Mouse (Mus musculus) E14TG2a.4 (cell line): ENCODE measurements around the gene Sbk1.
"Not testable (repeated sequence)": the region's sequence is repeated elsewhere in the genome, so short reads cannot be mapped to it uniquely, and the experiment has no call there.

Experiments used
- H3K27me3 ChIP-seq: 2 replicates; pipeline ENCODE4 v1.6.1; 2014; ENCODE audit warnings: low read length, control low read depth; ENCODE audit not compliant: insufficient read depth
- H3K36me3 ChIP-seq: 2 replicates; pipeline ENCODE4 v1.6.1; 2014; ENCODE audit warnings: low read length, control low read depth; ENCODE audit not compliant: insufficient read depth
- H3K4me1 ChIP-seq: replicated peaks from 2 replicates; pipeline ENCODE4 v1.6.1; 2014; ENCODE audit warnings: low read depth, low read length, control low read depth
- H3K4me3 ChIP-seq: replicated peaks from 2 replicates; pipeline ENCODE4 v1.5.1; 2014; ENCODE audit warnings: mild to moderate bottlenecking, low read length
- H3K9me3 ChIP-seq: 2 replicates; pipeline ENCODE4 v1.6.1; 2014; ENCODE audit warnings: low read length, control low read depth
- CTCF ChIP-seq: conservative IDR thresholded peaks from 2 replicates; pipeline ENCODE4 v1.5.1; 2014; ENCODE audit warnings: low read length
- NANOG ChIP-seq: IDR thresholded peaks from 2 replicates; pipeline ENCODE4 v1.6.1; 2014; ENCODE audit warnings: borderline replicate concordance, low read length, mixed read lengths
- POU5F1 ChIP-seq: IDR thresholded peaks from 2 replicates; pipeline ENCODE4 v1.6.1; 2014; ENCODE audit warnings: low read length, borderline replicate concordance

The Sbk1 gene

DNA sequence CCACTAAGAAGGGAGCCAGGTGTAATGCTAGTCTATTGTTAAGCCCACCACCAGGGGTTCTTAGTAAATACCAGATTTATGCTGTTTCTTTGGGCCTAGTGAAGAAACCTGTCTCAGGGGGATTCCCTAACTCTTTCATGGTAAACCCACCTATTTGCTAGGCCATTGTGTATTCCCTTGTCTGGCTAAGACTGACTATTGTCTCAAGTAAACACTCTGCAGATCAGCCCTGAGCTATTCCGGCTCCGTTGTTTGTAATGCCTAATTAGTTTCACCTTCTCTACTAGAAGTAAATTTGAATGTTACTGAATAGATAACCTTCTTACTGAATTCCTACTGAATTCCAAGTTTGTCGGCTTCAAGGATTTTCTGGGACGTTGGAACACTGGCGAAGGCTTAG is 29.4 kb downstream of the Sbk1 start:
- not testable (repeated sequence) for H3K4me3 ChIP-seq, H3K9me3 ChIP-seq, H3K27me3 ChIP-seq, H3K36me3 ChIP-seq
- peaks cover 40% of the 10 kb centered on the region for H3K4me1 ChIP-seq
- peak; percentile 70; the same call in 1 of the 2 replicates for TF ChIP-seq NANOG

DNA sequence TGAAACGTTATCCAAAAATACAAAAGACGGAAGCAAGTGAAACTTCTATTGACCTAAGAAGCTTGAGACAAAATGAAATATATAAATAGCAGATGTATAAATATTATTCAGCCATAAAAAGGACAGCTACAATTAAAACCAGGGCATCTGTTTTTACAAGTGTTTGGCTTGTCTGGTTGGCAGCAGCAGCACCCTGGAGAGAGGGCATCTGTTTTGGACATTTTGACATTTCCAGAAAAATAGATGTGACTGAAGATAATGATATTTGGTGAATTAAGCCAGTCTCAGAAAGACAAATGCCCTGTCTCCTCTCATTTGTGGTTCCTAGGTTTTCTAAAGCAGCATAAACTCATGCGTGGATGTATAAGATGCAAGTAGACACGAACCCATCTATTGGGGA is 39.4 kb downstream of the Sbk1 start:
- H3K9me3 ChIP-seq: no peaks in the 10 kb centered on the region
- no peak overlapping the region for H3K4me3 ChIP-seq
- peaks cover 3% of the 10 kb centered on the region; the same call in 1 of the 2 replicates for H3K36me3 ChIP-seq
- peaks cover 15% of the 10 kb centered on the region for H3K4me1 ChIP-seq
- no peak for TF ChIP-seq CTCF
- TF ChIP-seq POU5F1: no peak
- TF ChIP-seq NANOG: no peak
- peaks cover 3% of the 10 kb centered on the region; the same call in 1 of the 2 replicates for H3K27me3 ChIP-seq

GRCm38 (mm10) chr7:126313309-126313708 is 40.9 kb downstream of the Sbk1 start:
- Histone ChIP-seq H3K27me3 (peaks cover 3% of the 10 kb centered on the region; the same call in 1 of the 2 replicates), H3K36me3 (peaks cover 3% of the 10 kb centered on the region; the same call in 1 of the 2 replicates), H3K4me1 (peaks cover 15% of the 10 kb centered on the region), H3K9me3 (no peaks in the 10 kb centered on the region), H3K4me3 (no peak overlapping the region)
- TF ChIP-seq NANOG (no peak), POU5F1 (no peak), CTCF (no peak)

GRCm38 (mm10) chr7:126314273-126314672 is 41.9 kb downstream of the Sbk1 start:
- Histone ChIP-seq H3K27me3 (peaks cover under 1% of the 10 kb centered on the region; the same call in 1 of the 2 replicates), H3K4me1 (peaks cover 15% of the 10 kb centered on the region), H3K4me3 (no peak overlapping the region), H3K36me3 (peaks cover 9% of the 10 kb centered on the region), H3K9me3 (no peaks in the 10 kb centered on the region)
- no peak for TF ChIP-seq NANOG
- no peak for TF ChIP-seq CTCF
- no peak for TF ChIP-seq POU5F1

- peaks cover 46% of the 10 kb centered on the region for H3K4me1 ChIP-seq
- H3K36me3 ChIP-seq: peaks cover 37% of the 10 kb centered on the region
- H3K9me3 ChIP-seq: no peaks in the 10 kb centered on the region
- peak overlapping the region; percentile 74 for H3K4me3 ChIP-seq
- TF ChIP-seq POU5F1 (no peak), NANOG (no peak), CTCF (peak; percentile 84)
- H3K27me3 ChIP-seq: no peaks in the 10 kb centered on the region
These were observed 51.3 kb downstream of the Sbk1 start for GRCm38 (mm10) chr7:126323729-126324128.

GRCm38 (mm10) chr7:126324791-126325190 is 52.4 kb downstream of the Sbk1 start:
- Histone ChIP-seq H3K4me1 (peaks cover 54% of the 10 kb centered on the region), H3K36me3 (peaks cover 30% of the 10 kb centered on the region), H3K9me3 (no peaks in the 10 kb centered on the region), H3K27me3 (no peaks in the 10 kb centered on the region), H3K4me3 (peak overlapping the region; percentile 74)
- no peak for TF ChIP-seq POU5F1

- H3K4me1 ChIP-seq: peaks cover 62% of the 10 kb centered on the region
- not testable (repeated sequence) for H3K9me3 ChIP-seq, H3K27me3 ChIP-seq
- H3K4me3 ChIP-seq: peak overlapping the region; percentile 74
- peaks cover 22% of the 10 kb centered on the region for H3K36me3 ChIP-seq
- 0 out of 2 replicates have a peak, but pooled peaks have one; percentile 41 for TF ChIP-seq POU5F1
- peak; percentile 40; the same call in 1 of the 2 replicates for TF ChIP-seq NANOG
These were observed 53.3 kb downstream of the Sbk1 start for GRCm38 (mm10) chr7:126325576-126326273.

- H3K4me3 ChIP-seq, H3K27me3 ChIP-seq, H3K9me3 ChIP-seq, H3K36me3 ChIP-seq: not testable (repeated sequence)
- peaks cover 65% of the 10 kb centered on the region for H3K4me1 ChIP-seq
These were observed 56.4 kb downstream of the Sbk1 start for GRCm38 (mm10) chr7:126328848-126329247.

DNA sequence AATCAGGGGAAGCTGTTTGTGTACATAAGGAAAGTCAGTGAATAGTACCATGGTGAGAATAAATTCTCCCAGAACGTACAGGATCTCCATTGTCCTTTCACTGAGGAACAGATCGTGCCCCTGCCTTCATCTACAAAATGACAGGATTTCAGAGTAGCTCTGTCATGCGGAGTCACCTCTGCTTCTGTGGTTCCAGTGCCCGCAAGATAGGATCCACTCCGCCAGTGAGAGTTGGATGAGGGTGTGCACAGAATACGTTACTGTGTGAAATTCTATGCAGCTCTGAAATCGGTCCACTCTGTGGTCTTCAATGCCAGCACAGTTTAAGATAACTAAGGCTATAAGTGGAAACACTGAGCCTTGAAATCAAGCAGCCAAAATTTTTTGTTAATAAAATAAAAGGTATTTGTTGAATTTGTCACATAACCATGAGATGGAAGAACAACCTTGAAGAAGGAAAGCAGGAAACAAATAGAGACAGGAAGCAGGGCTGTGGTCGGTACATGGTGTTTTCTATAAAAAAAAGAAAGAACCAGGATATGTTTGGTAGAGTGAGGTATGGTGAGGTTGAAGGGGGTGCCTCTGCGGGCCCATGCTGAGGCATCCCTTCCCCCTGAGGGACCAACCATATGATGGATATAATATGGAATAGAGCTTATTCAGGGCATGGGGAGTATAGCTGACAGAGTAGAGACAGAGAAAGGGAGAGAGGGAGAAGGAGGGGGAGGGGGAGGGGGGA is 57.7 kb downstream of the Sbk1 start:
- peaks cover 52% of the 10 kb centered on the region for H3K4me1 ChIP-seq
- no peaks in the 10 kb centered on the region for H3K36me3 ChIP-seq
- H3K9me3 ChIP-seq: peaks cover 4% of the 10 kb centered on the region; the same call in 1 of the 2 replicates
- no peak for TF ChIP-seq CTCF
- TF ChIP-seq POU5F1: no peak
- TF ChIP-seq NANOG: no peak
- H3K4me3 ChIP-seq: no peak overlapping the region
- H3K27me3 ChIP-seq: no peaks in the 10 kb centered on the region
